Mouse (Mus musculus) heart, embryonic 16.5 days (tissue): ENCODE measurements around the gene Nfia. TPM values are rescaled to one million over a fixed set of nuclear protein-coding genes. Genes with fewer than 3 reads are reported as not detected.

Source experiments
- polyA plus RNA-seq: library from polyadenylated mRNA; unstranded; fragments of >200 nt; fragmentation: Nextera tagmentation; extraction: Ambion mirVana; gene quantifications from 2 replicates; pipeline ENCODE4 v1.2.1, GENCODE M21; 2015

The Nfia gene
- polyA plus RNA-seq, 1 experiment from 2014 or later: 37.3 TPM

Other genes starting within 250 kb of the Nfia start
- gene E130114P18Rik, start 5.3 kb downstream of the Nfia start, polyA plus RNA-seq: 0.47 and 0.75 TPM in 2 replicates